In genomic region chr7:40257733-40258376, GRCm38 (mm10) we compare ENCODE assay signal across 8 mouse cellular contexts.
"Had no signal": no experiment of that assay in that cellular context is flagged by ENCODE, and none has a peak within 500 bp of the region (broad histone marks: within the 10 kb centered on the region; RNA-seq: fewer than 3 reads in every experiment).

No protein-coding gene starts in this region.

- H3K4me2 ChIP-seq: liver, embryonic 13.5 days; midbrain, embryonic 11.5 days had no signal

- H3K4me3 ChIP-seq: layer of hippocampus, adult 2 months; left cerebral cortex, adult 2 months; liver, embryonic 13.5 days had no signal

- H3K36me3 ChIP-seq: liver, embryonic 13.5 days had no signal

- H3K27me3 ChIP-seq: liver, embryonic 13.5 days had no signal

- DNase-seq: layer of hippocampus, postnatal 36 days; liver, embryonic 13.5 days; midbrain, embryonic 14.5 days; thymus, postnatal 25 days had no signal

- H3K9ac ChIP-seq: liver, embryonic 13.5 days had no signal

- H3K27ac ChIP-seq: layer of hippocampus, adult 2 months; left cerebral cortex, adult 2 months; liver, embryonic 13.5 days; stomach, postnatal 0 days had no signal

- H3K4me1 ChIP-seq: liver, embryonic 13.5 days had no signal

- H3K9me3 ChIP-seq: liver, embryonic 13.5 days had no signal
